Mouse (Mus musculus) T-cell, adult 2 months (primary cell): ENCODE measurements around the gene Gpm6b.

Source experiments
- DNase-seq: peaks from one replicate; pipeline ENCODE4 v3.0.0; 2022; ENCODE audit warnings: low spot score

Gpm6b gene

GRCm38 (mm10) chrX:166238831-166239460 lies at the start of gene Gpm6b:
Gene Gpm6b (plus strand): TSS chrX:166238911.
- DNase-seq: no peak

GRCm38 (mm10) chrX:166196327-166196726 lies 42.4 kb upstream of the Gpm6b start:
- DNase-seq: no peak

GRCm38 (mm10) chrX:166198266-166198665 lies 40.4 kb upstream of the Gpm6b start:
- no peak for DNase-seq

- DNase-seq: no peak
These were observed 38.9 kb upstream of the Gpm6b start for GRCm38 (mm10) chrX:166199812-166200211.

- DNase-seq: no peak
These were observed 24.1 kb upstream of the Gpm6b start for GRCm38 (mm10) chrX:166214576-166214975.

GRCm38 (mm10) chrX:166216248-166216647 lies 22.5 kb upstream of the Gpm6b start:
- DNase-seq: no peak

- DNase-seq: no peak
These were observed 22.0 kb upstream of the Gpm6b start for GRCm38 (mm10) chrX:166216720-166217119.

GRCm38 (mm10) chrX:166219331-166219730 lies 19.4 kb upstream of the Gpm6b start:
- DNase-seq: no peak

- no peak for DNase-seq
These were observed 11.9 kb upstream of the Gpm6b start for GRCm38 (mm10) chrX:166226856-166227255.

GRCm38 (mm10) chrX:166229750-166230149 lies 9.0 kb upstream of the Gpm6b start:
- DNase-seq: no peak

GRCm38 (mm10) chrX:166230515-166231267 lies 8.0 kb upstream of the Gpm6b start:
- DNase-seq: no peak

GRCm38 (mm10) chrX:166236131-166236530 lies 2.6 kb upstream of the Gpm6b start:
- no peak for DNase-seq

GRCm38 (mm10) chrX:166239520-166239919 lies 809 bp downstream of the Gpm6b start:
- no peak for DNase-seq

- DNase-seq: no peak
These were observed 2.0 kb downstream of the Gpm6b start for GRCm38 (mm10) chrX:166240751-166241150.

- DNase-seq: no peak
These were observed 4.7 kb downstream of the Gpm6b start for GRCm38 (mm10) chrX:166243261-166243885.

- no peak for DNase-seq
These were observed 32.8 kb downstream of the Gpm6b start for GRCm38 (mm10) chrX:166271489-166271888.

- DNase-seq: no peak
These were observed 33.9 kb downstream of the Gpm6b start for GRCm38 (mm10) chrX:166272646-166273045.

- no peak for DNase-seq
These were observed 41.1 kb downstream of the Gpm6b start for GRCm38 (mm10) chrX:166279861-166280260.

GRCm38 (mm10) chrX:166286760-166287483 lies 48.2 kb downstream of the Gpm6b start:
- DNase-seq: no peak

GRCm38 (mm10) chrX:166291266-166291665 lies 52.6 kb downstream of the Gpm6b start:
- no peak for DNase-seq

- no peak for DNase-seq
These were observed 54.8 kb downstream of the Gpm6b start for GRCm38 (mm10) chrX:166293465-166293864.

GRCm38 (mm10) chrX:166302791-166303190 lies 64.1 kb downstream of the Gpm6b start:
- no peak for DNase-seq
